Mouse (Mus musculus): Measurements from ENCODE around the gene Onecut3.

The Onecut3 gene

DNA sequence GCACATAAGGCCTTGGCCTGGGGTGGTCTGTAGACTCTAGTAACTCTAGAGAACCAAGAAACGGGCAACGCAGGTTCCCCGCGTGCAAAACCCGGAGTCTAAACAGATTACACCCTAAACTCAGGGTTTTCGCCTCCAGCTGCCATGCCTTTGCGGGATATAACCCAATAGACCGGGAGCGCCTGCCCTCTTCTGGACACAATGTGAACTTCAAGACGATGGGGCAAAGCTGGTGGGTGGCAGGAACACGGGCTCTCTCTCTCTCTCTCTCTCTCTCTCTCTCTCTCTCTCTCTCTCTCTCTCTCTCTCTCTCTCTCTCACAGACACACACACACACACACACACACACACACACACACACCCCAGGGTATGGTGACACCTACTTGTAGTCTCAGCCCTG lies 11.6 kb downstream of the Onecut3 start:
- peak; percentile 85 for DNase-seq

GRCm38 (mm10) chr10:80509412-80510272 lies 15.0 kb downstream of the Onecut3 start:
- DNase-seq: peak; percentile 92

GRCm38 (mm10) chr10:80510273-80510660 lies 15.6 kb downstream of the Onecut3 start:
- DNase-seq: no peak

GRCm38 (mm10) chr10:80513739-80514138 lies 19.1 kb downstream of the Onecut3 start:
- DNase-seq: no peak

GRCm38 (mm10) chr10:80519287-80519686 lies 24.7 kb downstream of the Onecut3 start:
- DNase-seq: no peak

- DNase-seq: no peak
Observed at GRCm38 (mm10) chr10:80523299-80523698, 28.7 kb downstream of the Onecut3 start.

- no peak for DNase-seq
Observed at GRCm38 (mm10) chr10:80526172-80526571, 31.5 kb downstream of the Onecut3 start.

DNA sequence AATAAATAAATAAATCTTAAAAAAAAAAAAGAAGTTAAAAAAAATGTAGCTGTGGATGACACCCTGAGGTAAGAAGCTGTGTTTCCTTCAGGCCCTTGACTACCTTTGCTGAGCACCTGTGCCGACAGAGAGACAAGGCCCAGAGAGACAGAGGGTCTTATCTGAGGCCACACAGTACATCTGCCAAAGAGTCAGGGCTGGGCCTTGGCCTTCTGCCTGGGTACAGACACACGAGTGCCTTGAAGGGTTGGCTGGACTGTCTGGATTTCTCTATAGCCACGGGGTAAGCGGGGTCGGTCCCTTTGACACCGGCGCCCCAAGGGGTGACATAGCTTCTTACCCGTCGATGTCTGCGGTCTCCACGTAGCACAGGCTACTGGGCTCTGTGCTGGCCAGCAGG lies 38.1 kb downstream of the Onecut3 start:
- no peak for DNase-seq

GRCm38 (mm10) chr10:80533704-80534103 lies 39.1 kb downstream of the Onecut3 start:
- no peak for DNase-seq

DNA sequence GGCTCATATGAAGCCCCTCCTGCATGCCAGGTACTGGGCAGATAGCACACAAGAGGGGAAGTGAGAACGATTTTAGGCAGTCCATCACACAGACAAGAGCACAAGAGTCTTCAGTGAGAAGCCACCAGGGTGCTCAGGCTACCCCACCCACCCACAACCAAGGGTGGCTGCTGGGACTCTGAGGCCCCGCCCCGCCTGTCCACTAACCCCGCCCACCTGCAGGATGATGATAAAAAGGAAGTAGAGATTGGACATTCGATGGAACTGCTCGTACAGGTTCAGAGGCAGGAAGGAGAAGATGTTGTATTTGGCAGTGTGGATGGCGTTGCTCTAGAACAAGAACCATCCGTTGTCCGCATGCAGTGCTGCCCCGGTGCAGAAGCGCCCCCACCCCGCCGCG lies 40.4 kb downstream of the Onecut3 start:
- DNase-seq: no peak

GRCm38 (mm10) chr10:80535711-80536110 lies 41.1 kb downstream of the Onecut3 start:
- DNase-seq: no peak

DNA sequence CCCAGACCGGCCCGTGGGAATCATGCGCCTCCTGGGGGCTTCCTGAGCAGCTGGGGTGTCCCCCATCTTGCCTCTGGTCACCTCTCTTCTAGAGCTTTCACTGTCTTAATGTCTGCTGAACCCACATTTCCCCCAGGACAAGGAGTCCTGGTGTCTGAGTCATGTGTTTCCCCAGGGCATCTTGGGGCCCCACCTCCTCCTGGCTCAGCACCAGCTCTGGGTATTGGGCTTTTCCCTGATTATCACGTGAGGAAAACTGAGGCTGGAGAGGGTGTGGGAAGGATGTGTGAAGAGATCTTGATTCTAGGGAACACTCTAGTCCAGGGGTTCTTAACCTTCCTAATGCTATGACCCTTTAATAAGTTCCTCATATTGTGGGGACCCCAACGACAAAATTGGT lies 43.5 kb downstream of the Onecut3 start:
- DNase-seq: no peak

- peak; percentile 82 for DNase-seq
Observed at GRCm38 (mm10) chr10:80538710-80539394, 44.2 kb downstream of the Onecut3 start, which contains the start of gene Atp8b3. Gene Atp8b3 (minus strand): TSS chr10:80539124.

- no peak for DNase-seq
Observed at GRCm38 (mm10) chr10:80539493-80539892, 44.9 kb downstream of the Onecut3 start.

DNA sequence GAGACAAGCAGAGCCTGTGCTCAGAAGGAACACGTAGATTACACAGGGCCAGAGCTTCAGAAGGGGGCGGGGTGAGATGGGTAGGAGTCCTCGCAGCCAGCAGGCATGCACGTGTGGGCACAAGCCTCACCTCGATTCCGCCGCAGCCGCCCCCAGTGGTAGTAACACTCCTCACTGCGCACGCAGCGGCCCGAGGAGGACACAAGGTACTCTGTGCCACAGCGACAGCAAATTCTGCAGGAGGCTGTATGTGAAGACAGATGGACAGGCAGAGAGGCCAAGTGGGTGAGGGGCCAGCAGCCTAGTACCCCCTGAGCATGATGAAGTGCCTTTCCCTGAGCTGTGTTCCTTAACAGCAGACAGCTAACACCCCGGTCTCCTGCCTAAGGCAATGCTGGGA lies 49.2 kb downstream of the Onecut3 start:
- DNase-seq: no peak

DNA sequence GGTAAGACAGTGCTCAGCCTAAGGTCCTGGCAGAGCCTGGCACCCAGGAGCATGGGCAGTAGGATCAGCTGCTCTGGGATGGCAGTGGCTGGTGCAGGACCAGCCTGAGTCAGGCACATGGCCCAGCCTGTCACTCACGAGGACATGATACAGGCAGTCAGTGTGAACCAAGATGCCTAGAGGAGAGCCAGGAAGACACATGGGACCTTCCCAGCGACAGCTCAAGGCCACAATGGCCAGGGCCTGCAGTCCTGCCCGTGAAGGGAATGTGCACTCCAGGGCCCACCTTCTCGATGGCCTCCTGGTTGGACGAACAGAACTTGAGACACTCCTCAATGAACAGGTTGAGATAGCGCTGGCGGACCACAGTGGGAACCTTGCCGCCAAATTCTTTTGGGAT lies 51.0 kb downstream of the Onecut3 start:
- DNase-seq: no peak

GRCm38 (mm10) chr10:80546945-80547344 lies 52.3 kb downstream of the Onecut3 start:
- no peak for DNase-seq

DNA sequence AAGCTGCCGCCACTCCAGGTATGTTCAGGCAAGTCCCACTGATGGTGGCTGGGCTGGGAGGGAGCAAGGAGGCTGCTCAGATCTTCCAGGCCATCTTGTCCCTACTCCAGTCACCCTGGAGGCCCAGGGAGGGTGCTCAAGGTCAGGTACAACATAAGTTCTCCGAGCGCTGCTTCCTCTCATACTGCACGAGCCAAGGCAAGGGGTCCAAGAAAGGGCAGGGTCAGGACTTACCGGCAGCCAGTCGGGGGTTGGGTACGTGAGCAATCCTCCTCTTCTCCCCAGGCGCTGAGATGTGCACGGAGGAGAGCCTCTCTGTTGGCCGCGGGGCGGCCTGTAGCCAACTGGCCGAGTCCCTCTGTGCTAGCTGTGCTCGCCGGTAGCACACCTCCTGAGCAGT lies 52.9 kb downstream of the Onecut3 start:
- DNase-seq: no peak

DNA sequence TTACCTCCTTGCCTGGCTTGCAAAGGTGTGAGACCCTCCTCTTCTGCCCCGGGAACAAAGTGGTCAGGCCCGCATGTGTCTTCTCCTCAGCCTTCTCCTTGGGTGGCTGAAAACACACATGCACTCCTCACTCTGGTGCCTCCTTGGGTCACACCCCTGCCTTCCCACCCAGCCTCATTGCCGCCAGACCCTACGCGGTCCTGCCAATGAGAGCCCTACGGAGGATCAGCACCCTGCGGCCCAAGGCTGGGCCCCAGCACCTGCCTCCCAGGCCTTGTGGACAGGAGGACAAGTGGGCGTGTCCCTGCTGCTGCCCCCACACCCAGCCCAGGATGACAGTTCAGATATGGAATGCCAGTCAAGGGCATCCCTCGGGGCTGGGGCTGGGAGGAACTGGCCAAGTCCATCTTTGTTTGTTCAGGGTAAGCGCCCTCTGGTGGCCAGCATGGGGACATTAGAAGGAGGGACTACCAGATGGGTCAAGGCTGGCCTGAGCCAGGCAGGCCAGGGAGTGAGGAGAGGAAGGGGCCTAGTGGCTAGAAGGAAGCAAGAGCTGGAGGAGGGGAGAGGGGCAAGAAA lies 53.9 kb downstream of the Onecut3 start:
- peak; percentile 73 for DNase-seq

DNA sequence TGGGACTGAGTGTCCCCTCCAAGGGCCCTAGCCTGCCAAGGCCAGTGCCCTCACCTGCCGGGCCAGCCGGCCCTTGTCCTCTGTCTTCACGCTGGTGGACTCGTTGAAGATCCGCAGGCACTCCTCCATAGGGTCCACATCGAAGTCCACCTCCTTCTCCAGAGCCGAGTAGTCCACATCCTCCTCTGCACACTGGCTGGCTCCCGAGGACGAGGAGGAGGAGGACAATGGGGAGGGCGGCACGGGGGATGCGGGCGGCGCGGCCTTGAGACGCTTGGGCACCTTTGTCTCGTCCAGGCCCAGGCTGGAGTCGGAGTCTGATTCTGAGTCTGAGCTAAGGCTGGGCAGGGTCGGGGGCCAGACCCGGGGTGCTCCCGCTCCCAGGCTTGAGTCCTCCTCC lies 54.6 kb downstream of the Onecut3 start:
- DNase-seq: no peak

GRCm38 (mm10) chr10:80552364-80552763 lies 57.7 kb downstream of the Onecut3 start:
- no peak for DNase-seq

DNA sequence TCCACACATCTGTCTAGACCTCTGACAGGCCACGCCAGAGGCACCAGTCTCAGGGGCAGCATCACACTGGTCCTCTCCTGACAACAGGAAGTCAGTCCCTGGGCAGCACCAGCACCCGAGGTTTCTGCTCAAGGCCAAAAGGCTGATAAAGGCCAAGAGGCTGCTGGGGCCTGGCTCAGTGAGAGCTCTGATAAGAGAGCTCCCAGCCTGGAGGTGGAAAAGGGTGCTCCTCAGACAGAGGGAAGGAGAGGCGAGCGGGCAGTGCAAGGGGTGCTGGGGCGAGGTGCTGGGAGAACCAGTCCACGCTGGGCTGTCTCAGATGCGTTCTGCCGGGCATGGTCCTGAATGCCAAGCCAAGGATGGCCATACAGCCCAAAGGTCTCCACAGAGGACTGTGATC lies 58.9 kb downstream of the Onecut3 start:
- DNase-seq: no peak

GRCm38 (mm10) chr10:80553997-80554396 lies 59.4 kb downstream of the Onecut3 start:
- no peak for DNase-seq

Data from lung, postnatal 14 days (tissue).